Mouse (Mus musculus): ENCODE data around the gene Pigq. TPM values are rescaled to one million over a fixed set of nuclear protein-coding genes. Genes with fewer than 3 reads are reported as not detected.

Gene Pigq
- total RNA-seq, 2 experiments from 2014 or later = 110 to 111 TPM

- no peak for DNase-seq (ENCODE audit: low spot score in 2 of 2)
Observed at GRCm38 (mm10) chr17:25885636-25886035, 59.1 kb downstream of the Pigq start.

GRCm38 (mm10) chr17:25883824-25884223 is 60.9 kb downstream of the Pigq start:
- DNase-seq (ENCODE audit: low spot score in 2 of 2) = no peak

- no peak for DNase-seq (ENCODE audit: low spot score in 2 of 2)
Observed at GRCm38 (mm10) chr17:25883268-25883667, 61.5 kb downstream of the Pigq start.

- no peak for DNase-seq (ENCODE audit: low spot score in 2 of 2)
Observed at GRCm38 (mm10) chr17:25882306-25882705, 62.4 kb downstream of the Pigq start.

- DNase-seq (ENCODE audit: low spot score in 2 of 2) = no peak
Observed at GRCm38 (mm10) chr17:25881691-25882090, 63.0 kb downstream of the Pigq start.

- DNase-seq (ENCODE audit: low spot score in 2 of 2) = no peak
Observed at GRCm38 (mm10) chr17:25880913-25881641, 63.7 kb downstream of the Pigq start.

- DNase-seq (ENCODE audit: low spot score in 2 of 2) = no peak
Observed at GRCm38 (mm10) chr17:25880196-25880910, 64.4 kb downstream of the Pigq start, which contains the start of gene Wfikkn1. Gene Wfikkn1 (minus strand): TSS chr17:25880858.

GRCm38 (mm10) chr17:25879750-25880149 is 65.0 kb downstream of the Pigq start:
- DNase-seq (ENCODE audit: low spot score in 2 of 2) = no peak

- DNase-seq (ENCODE audit: low spot score in 2 of 2) = no peak
Observed at GRCm38 (mm10) chr17:25879261-25879660, 65.5 kb downstream of the Pigq start.

- no peak for DNase-seq (ENCODE audit: low spot score in 2 of 2)
Observed at GRCm38 (mm10) chr17:25878611-25879180, 66.0 kb downstream of the Pigq start.

- DNase-seq (ENCODE audit: low spot score in 2 of 2) = no peak
Observed at GRCm38 (mm10) chr17:25877741-25878610, 66.8 kb downstream of the Pigq start.

- no peak for DNase-seq (ENCODE audit: low spot score in 2 of 2)
Observed at GRCm38 (mm10) chr17:25877025-25877424, 67.7 kb downstream of the Pigq start.

Other genes with a start within 250 kb of the Pigq start
- 1 to 10 TPM in 1 of 2 experiments, not detected in 1; 1.1 TPM for gene Gng13, start 227.8 kb downstream of the Pigq start, total RNA-seq (2021)
- 1 to 10 TPM; 2.6 to 2.7 TPM for gene Chtf18, start 217.5 kb downstream of the Pigq start, total RNA-seq (2021)
- 10 to 100 TPM; 10.2 to 12.8 TPM for gene Rpusd1, start 217.3 kb downstream of the Pigq start, total RNA-seq (2021)
- gene Mslnl, start 208.9 kb downstream of the Pigq start, total RNA-seq (2021) = not detected
- 10 to 100 TPM in 1 of 2 experiments, 1 to 10 TPM in 1; 6.5 to 11.5 TPM for gene Msln, start 190.6 kb downstream of the Pigq start, total RNA-seq (2021)
- 10 to 100 TPM; 35.8 to 37.1 TPM for gene Narfl, start 171.2 kb downstream of the Pigq start, total RNA-seq (2021)
- 10 to 100 TPM; 17.4 to 23.7 TPM for gene Haghl, start 159.3 kb downstream of the Pigq start, total RNA-seq (2021)
- not detected for gene Ccdc78, start 158.4 kb downstream of the Pigq start, total RNA-seq (2021)
- 10 to 100 TPM; 78.0 to 89.1 TPM for gene Fam173a, start 152.0 kb downstream of the Pigq start, total RNA-seq (2021)
- gene AC134908.4, start 149.3 kb downstream of the Pigq start, total RNA-seq (2021) = 1 to 10 TPM in 1 of 2 experiments, not detected in 1; 1.4 TPM
- gene Metrn, start 147.8 kb downstream of the Pigq start, total RNA-seq (2021) = 10 to 100 TPM; 23.7 to 25.7 TPM
- gene Fbxl16, start 135.9 kb downstream of the Pigq start, total RNA-seq (2021) = 10 to 100 TPM; 20.3 to 61.4 TPM
- 10 to 100 TPM; 15.7 to 20.2 TPM for gene Wdr24, start 121.3 kb downstream of the Pigq start, total RNA-seq (2021)
- gene Jmjd8, start 116.1 kb downstream of the Pigq start, total RNA-seq (2021) = 100 to 1,000 TPM in 1 of 2 experiments, 10 to 100 TPM in 1; 89.7 to 107 TPM
- gene Stub1, start 111.5 kb downstream of the Pigq start, total RNA-seq (2021) = 100 to 1,000 TPM; 142 to 175 TPM
- gene Rhbdl1, start 107.6 kb downstream of the Pigq start, total RNA-seq (2021) = 10 to 100 TPM; 13.6 to 18.4 TPM
- 10 to 100 TPM in 1 of 2 experiments, 1 to 10 TPM in 1; 9.3 to 13.1 TPM for gene Gm20683, start 103.2 kb downstream of the Pigq start, total RNA-seq (2021)
- gene Rhot2, start 100.1 kb downstream of the Pigq start, total RNA-seq (2021) = 100 to 1,000 TPM; 110 TPM
- gene Wdr90, start 83.4 kb downstream of the Pigq start, total RNA-seq (2021) = 10 to 100 TPM; 16.7 to 18.0 TPM
- gene Mcrip2, start 76.2 kb downstream of the Pigq start, total RNA-seq (2021) = 100 to 1,000 TPM; 302 to 373 TPM
- 100 to 1,000 TPM in 1 of 2 experiments, 10 to 100 TPM in 1; 97.4 to 106 TPM for gene Mettl26, start 69.9 kb downstream of the Pigq start, total RNA-seq (2021)
- gene Wfikkn1, start 64.1 kb downstream of the Pigq start, total RNA-seq (2021) = 1 to 10 TPM in 1 of 2 experiments, under 1 TPM in 1; 0.93 to 2.0 TPM
- 10 to 100 TPM; 20.6 to 32.6 TPM for gene Rab40c, start 25.2 kb downstream of the Pigq start, total RNA-seq (2021)
- not detected for gene Nhlrc4, start within 50 bp of the Pigq start, total RNA-seq (2021)
- gene A930017K11Rik, start 7.6 kb upstream of the Pigq start, total RNA-seq (2021) = not detected
- gene Capn15, start 40.9 kb upstream of the Pigq start, total RNA-seq (2021) = 10 to 100 TPM; 22.6 to 24.4 TPM
- 10 to 100 TPM; 22.6 to 24.6 TPM for gene Rab11fip3, start 124.6 kb upstream of the Pigq start, total RNA-seq (2021)
- gene Decr2, start 145.4 kb upstream of the Pigq start, total RNA-seq (2021) = 10 to 100 TPM; 23.8 to 25.0 TPM
- 1 to 10 TPM; 2.9 to 3.2 TPM for gene Nme4, start 150.7 kb upstream of the Pigq start, total RNA-seq (2021)
- 1 to 10 TPM; 6.4 to 7.6 TPM for gene Tmem8, start 168.4 kb upstream of the Pigq start, total RNA-seq (2021)
- 10 to 100 TPM; 84.1 to 87.5 TPM for gene Mrpl28, start 178.6 kb upstream of the Pigq start, total RNA-seq (2021)
- gene Axin1, start 193.8 kb upstream of the Pigq start, total RNA-seq (2021) = 10 to 100 TPM; 38.6 to 46.8 TPM